Mouse (Mus musculus): Measurements from ENCODE around the gene Smndc1. TPM values are rescaled to one million over a fixed set of nuclear protein-coding genes. Genes with fewer than 3 reads are reported as not detected.

The Smndc1 gene
- total and polyA plus RNA-seq, 2 experiments from 2014 or later, result 9.0 to 32.0 TPM

- no peak for TF ChIP-seq EP300 (IDR thresholded peaks at IDR 0.05; ENCODE audit: low read depth)
- H3K27ac ChIP-seq (ENCODE audit: low read depth), result no peak overlapping the region
- no peaks in the 10 kb centered on the region for H3K4me1 ChIP-seq (ENCODE audit: control insufficient read depth, insufficient read depth)
- DNase-seq (ENCODE audit: low spot score), result no peak
- no peaks in the 10 kb centered on the region for H3K9me3 ChIP-seq (replicated peaks; ENCODE audit: control insufficient read depth, low read length)
- H3K4me2 ChIP-seq (ENCODE audit: low read depth, low read length), result no peak overlapping the region
- peaks cover 63% of the 10 kb centered on the region for H3K36me3 ChIP-seq (replicated peaks; ENCODE audit: control insufficient read depth, insufficient read depth, low read length)
- no peak overlapping the region for H3K9ac ChIP-seq (replicated peaks; ENCODE audit: low read depth, low read length)
- H3K4me3 ChIP-seq (ENCODE audit: low read depth, low read length), result no peak overlapping the region
- 78% methylated on average over 8 of the region's 8 CpGs for WGBS
- H3K27me3 ChIP-seq (ENCODE audit: control insufficient read depth, insufficient read depth, low read length), result no peaks in the 10 kb centered on the region
- ATAC-seq (ENCODE audit: insufficient read depth, low read depth), result no peak
Observed at GRCm38 (mm10) chr19:53377652-53378051, 12.7 kb downstream of the Smndc1 start.

- H3K4me2 ChIP-seq (ENCODE audit: low read depth, low read length), result no peak overlapping the region
- H3K9me3 ChIP-seq (replicated peaks; ENCODE audit: control insufficient read depth, low read length), result no peaks in the 10 kb centered on the region
- TF ChIP-seq EP300 (IDR thresholded peaks at IDR 0.05; ENCODE audit: low read depth) (no peak), CTCF (IDR thresholded peaks at IDR 0.05; ENCODE audit: low read depth) (no peak)
- DNase-seq (ENCODE audit: low spot score) (no peak), ATAC-seq (ENCODE audit: insufficient read depth, low read depth) (no peak)
- no peak overlapping the region for H3K9ac ChIP-seq (replicated peaks; ENCODE audit: low read depth, low read length)
- no peaks in the 10 kb centered on the region for H3K27me3 ChIP-seq (ENCODE audit: control insufficient read depth, insufficient read depth, low read length)
- no peaks in the 10 kb centered on the region for H3K4me1 ChIP-seq (ENCODE audit: control insufficient read depth, insufficient read depth)
- H3K36me3 ChIP-seq (replicated peaks; ENCODE audit: control insufficient read depth, insufficient read depth, low read length), result peaks cover 61% of the 10 kb centered on the region
- WGBS, result 96% methylated on average over 9 of the region's 9 CpGs
- no peak overlapping the region for H3K27ac ChIP-seq (ENCODE audit: low read depth)
- H3K4me3 ChIP-seq (ENCODE audit: low read depth, low read length), result no peak overlapping the region
Observed at GRCm38 (mm10) chr19:53375816-53376215, 14.6 kb downstream of the Smndc1 start.

- Histone ChIP-seq H3K27me3 (ENCODE audit: control insufficient read depth, insufficient read depth, low read length) (no peaks in the 10 kb centered on the region), H3K4me3 (ENCODE audit: low read depth, low read length) (no peak overlapping the region), H3K36me3 (replicated peaks; ENCODE audit: control insufficient read depth, insufficient read depth, low read length) (peaks cover 55% of the 10 kb centered on the region), H3K4me1 (ENCODE audit: control insufficient read depth, insufficient read depth) (no peaks in the 10 kb centered on the region), H3K27ac (ENCODE audit: low read depth) (no peak overlapping the region), H3K9ac (replicated peaks; ENCODE audit: low read depth, low read length) (no peak overlapping the region), H3K9me3 (replicated peaks; ENCODE audit: control insufficient read depth, low read length) (no peaks in the 10 kb centered on the region), H3K4me2 (ENCODE audit: low read depth, low read length) (no peak overlapping the region)
- ATAC-seq (ENCODE audit: insufficient read depth, low read depth), result no peak
- 93% methylated on average over 6 of the region's 6 CpGs for WGBS
- DNase-seq (ENCODE audit: low spot score), result no peak
- TF ChIP-seq CTCF (IDR thresholded peaks at IDR 0.05; ENCODE audit: low read depth), result no peak
- TF ChIP-seq EP300 (IDR thresholded peaks at IDR 0.05; ENCODE audit: low read depth), result no peak
Observed at GRCm38 (mm10) chr19:53375299-53375698, 15.1 kb downstream of the Smndc1 start.

- no peaks in the 10 kb centered on the region for H3K9me3 ChIP-seq (replicated peaks; ENCODE audit: control insufficient read depth, low read length)
- peaks cover 45% of the 10 kb centered on the region for H3K36me3 ChIP-seq (replicated peaks; ENCODE audit: control insufficient read depth, insufficient read depth, low read length)
- no peak overlapping the region for H3K4me2 ChIP-seq (ENCODE audit: low read depth, low read length)
- H3K27ac ChIP-seq (ENCODE audit: low read depth), result no peak overlapping the region
- 83% methylated on average over 2 of the region's 2 CpGs for WGBS
- H3K4me3 ChIP-seq (ENCODE audit: low read depth, low read length), result no peak overlapping the region
- ATAC-seq (ENCODE audit: insufficient read depth, low read depth) (no peak), DNase-seq (ENCODE audit: low spot score) (no peak)
- H3K27me3 ChIP-seq (ENCODE audit: control insufficient read depth, insufficient read depth, low read length), result no peaks in the 10 kb centered on the region
- H3K4me1 ChIP-seq (ENCODE audit: control insufficient read depth, insufficient read depth), result no peaks in the 10 kb centered on the region
- H3K9ac ChIP-seq (replicated peaks; ENCODE audit: low read depth, low read length), result no peak overlapping the region
- TF ChIP-seq CTCF (IDR thresholded peaks at IDR 0.05; ENCODE audit: low read depth), result no peak
- no peak for TF ChIP-seq EP300 (IDR thresholded peaks at IDR 0.05; ENCODE audit: low read depth)
Observed at GRCm38 (mm10) chr19:53373570-53373969, 16.8 kb downstream of the Smndc1 start.

GRCm38 (mm10) chr19:53371666-53372065 is 18.7 kb downstream of the Smndc1 start, which contains the start of gene Gm10197:
Gm10197 (minus strand) TSS chr19:53371766.
- no peak within 1 kb of the TSS for H3K4me2 ChIP-seq (ENCODE audit: low read depth, low read length)
- H3K9ac ChIP-seq (replicated peaks; ENCODE audit: low read depth, low read length), result no peak within 1 kb of the TSS
- H3K27me3 ChIP-seq (ENCODE audit: control insufficient read depth, insufficient read depth, low read length), result no peaks in the 10 kb centered on the region
- no peak within 1 kb of the TSS for H3K27ac ChIP-seq (ENCODE audit: low read depth)
- H3K4me1 ChIP-seq (ENCODE audit: control insufficient read depth, insufficient read depth), result no peaks in the 10 kb centered on the region
- H3K9me3 ChIP-seq (replicated peaks; ENCODE audit: control insufficient read depth, low read length), result no peaks in the 10 kb centered on the region
- no peak within 1 kb of the TSS for H3K4me3 ChIP-seq (ENCODE audit: low read depth, low read length)
- DNase-seq (ENCODE audit: low spot score) (no peak), ATAC-seq (ENCODE audit: insufficient read depth, low read depth) (no peak)
- H3K36me3 ChIP-seq (replicated peaks; ENCODE audit: control insufficient read depth, insufficient read depth, low read length), result peaks cover 39% of the 10 kb centered on the region
- TF ChIP-seq CTCF (IDR thresholded peaks at IDR 0.05; ENCODE audit: low read depth) (no peak), EP300 (IDR thresholded peaks at IDR 0.05; ENCODE audit: low read depth) (no peak)
- WGBS, result 70% methylated on average over 13 of the region's 13 CpGs

GRCm38 (mm10) chr19:53370233-53370632 is 20.1 kb downstream of the Smndc1 start:
- ATAC-seq (ENCODE audit: insufficient read depth, low read depth), result no peak
- WGBS, result 78% methylated on average over 15 of the region's 15 CpGs
- H3K4me1 ChIP-seq (ENCODE audit: control insufficient read depth, insufficient read depth), result peaks cover 10% of the 10 kb centered on the region
- H3K36me3 ChIP-seq (replicated peaks; ENCODE audit: control insufficient read depth, insufficient read depth, low read length), result peaks cover 25% of the 10 kb centered on the region
- H3K9ac ChIP-seq (replicated peaks; ENCODE audit: low read depth, low read length), result no peak overlapping the region
- no peak for DNase-seq (ENCODE audit: low spot score)
- no peak overlapping the region for H3K4me2 ChIP-seq (ENCODE audit: low read depth, low read length)
- H3K27me3 ChIP-seq (ENCODE audit: control insufficient read depth, insufficient read depth, low read length), result no peaks in the 10 kb centered on the region
- H3K4me3 ChIP-seq (ENCODE audit: low read depth, low read length), result no peak overlapping the region
- no peak overlapping the region for H3K27ac ChIP-seq (ENCODE audit: low read depth)
- TF ChIP-seq EP300 (IDR thresholded peaks at IDR 0.05; ENCODE audit: low read depth) (no peak), CTCF (IDR thresholded peaks at IDR 0.05; ENCODE audit: low read depth) (no peak)
- no peaks in the 10 kb centered on the region for H3K9me3 ChIP-seq (replicated peaks; ENCODE audit: control insufficient read depth, low read length)
